Mouse (Mus musculus): ENCODE data around the gene Rasl2-9.
A peak's percentile ranks its signal among the peaks of the same experiment; 100 is the strongest.
"Not testable (repeated sequence)": the region's sequence is repeated elsewhere in the genome, so short reads cannot be mapped to it uniquely, and the experiment has no call there.

The Rasl2-9 gene

GRCm38 (mm10) chr7:5080010-5080751, 45.6 kb downstream of the Rasl2-9 start, which contains the start of gene Epn1:
Gene Epn1 (plus strand): TSS chr7:5080235.
- peak; percentile 98 for DNase-seq

DNA sequence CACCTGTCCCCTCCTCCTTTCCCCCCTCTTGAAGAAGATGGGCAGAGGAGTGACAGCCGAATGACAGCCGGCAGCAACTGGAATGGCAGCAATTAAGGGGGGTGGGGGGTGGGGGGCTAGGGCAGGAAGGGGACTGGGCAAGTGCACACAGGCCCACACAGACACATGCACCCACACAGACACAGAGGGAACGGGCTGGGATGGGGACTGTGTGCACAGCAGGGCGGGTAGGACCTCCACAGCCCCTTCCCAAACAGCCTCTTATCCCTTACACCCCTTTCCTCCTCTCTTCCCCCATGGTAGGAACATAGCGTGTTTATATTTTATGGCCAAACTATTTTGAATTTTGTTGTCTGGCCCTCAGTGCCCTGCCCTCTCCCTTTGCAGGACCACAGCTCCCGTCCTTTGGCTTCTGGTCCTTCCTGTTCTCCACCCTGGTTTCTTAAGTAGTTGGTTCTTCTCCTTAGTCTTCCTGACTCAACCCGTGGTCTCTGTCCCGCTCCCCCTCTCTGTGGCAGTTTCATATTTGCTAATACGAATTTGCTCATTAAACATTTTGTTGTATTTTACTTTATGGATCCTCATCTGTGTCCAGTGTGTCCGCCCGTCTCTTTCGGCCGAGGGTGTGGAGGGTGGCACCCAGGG, 46.3 kb downstream of the Rasl2-9 start:
- not testable (repeated sequence) for DNase-seq

DNA sequence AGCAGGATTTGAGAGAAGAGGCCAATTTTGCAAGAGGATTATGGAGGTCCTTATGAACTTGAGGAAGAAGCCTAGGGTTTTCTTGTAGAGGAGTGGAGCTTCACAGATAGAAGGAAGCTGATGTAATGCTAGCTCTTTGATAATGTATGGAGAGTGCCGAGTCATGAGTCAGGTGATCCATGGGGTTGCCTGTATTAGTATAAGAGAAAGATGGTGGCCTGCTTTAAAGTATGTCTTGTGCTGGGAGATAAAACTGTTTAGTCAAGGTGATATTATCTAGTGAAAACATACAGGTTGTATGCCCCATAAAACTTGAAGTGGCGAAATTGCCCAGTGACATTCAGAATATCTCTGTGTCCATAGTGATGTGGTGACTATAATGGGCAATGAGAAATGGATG, 48.8 kb downstream of the Rasl2-9 start:
- DNase-seq: no peak

DNA sequence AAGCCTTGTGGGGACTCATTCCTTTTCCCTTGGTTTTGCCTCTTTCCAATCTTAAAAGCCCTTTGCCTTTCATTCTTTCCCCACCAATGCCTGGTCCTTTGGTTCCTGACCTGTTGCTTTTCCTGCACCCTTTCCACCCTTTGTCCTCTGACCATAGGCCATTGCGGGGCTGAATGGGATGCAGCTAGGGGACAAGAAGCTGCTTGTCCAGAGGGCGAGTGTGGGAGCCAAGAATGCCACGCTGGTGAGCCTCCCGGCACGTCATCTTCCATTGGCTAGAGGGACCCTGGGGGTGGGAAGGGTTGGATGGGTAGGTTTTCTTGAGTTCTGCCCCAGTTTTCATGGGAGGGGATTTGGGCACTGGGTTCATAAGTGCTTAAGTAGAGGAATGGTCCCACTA, 50.8 kb downstream of the Rasl2-9 start:
- DNase-seq: no peak

All from retina, postnatal 1 day (tissue).